Mouse (Mus musculus): ENCODE measurements around the gene Serpinb3c.
"Not testable (repeated sequence)": the region's sequence is repeated elsewhere in the genome, so short reads cannot be mapped to it uniquely, and the experiment has no call there.

Serpinb3c gene

DNA sequence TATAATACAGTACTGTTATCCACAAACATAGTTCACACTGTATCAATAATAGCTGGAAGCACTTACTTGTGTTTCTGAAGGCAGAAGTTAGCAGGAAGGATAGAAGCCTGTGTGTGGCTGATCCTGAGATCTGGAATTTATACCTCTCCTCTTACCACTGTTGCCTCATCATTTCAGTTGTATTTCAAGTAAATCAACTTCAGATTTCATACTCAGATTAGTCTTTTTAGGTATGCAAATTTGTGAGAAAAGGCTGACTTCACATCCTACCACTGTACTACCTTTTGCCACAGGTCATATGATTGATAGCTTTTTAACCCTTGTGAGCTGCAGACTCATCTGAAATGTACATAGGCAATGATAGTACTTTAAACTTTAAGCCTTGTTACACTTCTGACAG, at the start of gene Serpinb3c, which contains the start of gene Serpinb3b:
TSS of gene Serpinb3c (minus strand) at position 111 of the 400 bp plus-strand sequence.
TSS of gene Serpinb3b (minus strand) at position 101 of the 400 bp plus-strand sequence.
- not testable (repeated sequence) for DNase-seq

DNA sequence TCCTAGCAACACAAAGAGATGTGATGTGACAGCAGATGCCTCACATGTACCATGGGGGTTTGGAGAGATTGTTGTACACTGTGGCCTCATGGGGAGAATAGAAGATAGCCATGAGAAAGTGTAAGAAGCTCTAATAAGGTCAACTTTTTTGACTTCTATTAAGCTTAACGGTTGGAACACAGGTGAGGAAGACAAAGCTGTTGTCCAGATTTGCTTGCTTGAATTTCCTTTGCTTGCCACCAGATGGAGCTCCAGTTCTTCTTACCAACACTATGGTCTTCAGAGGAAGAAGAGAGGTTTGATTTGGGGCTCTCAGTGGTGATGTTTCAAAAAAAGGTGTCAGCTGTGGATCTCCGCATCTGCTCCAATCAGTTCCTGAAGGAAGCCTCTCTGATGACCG, 35.0 kb downstream of the Serpinb3c start:
- peak; percentile 24 to 38 for DNase-seq

All from cerebellum, postnatal 25 days (tissue).